In the genomic region with DNA sequence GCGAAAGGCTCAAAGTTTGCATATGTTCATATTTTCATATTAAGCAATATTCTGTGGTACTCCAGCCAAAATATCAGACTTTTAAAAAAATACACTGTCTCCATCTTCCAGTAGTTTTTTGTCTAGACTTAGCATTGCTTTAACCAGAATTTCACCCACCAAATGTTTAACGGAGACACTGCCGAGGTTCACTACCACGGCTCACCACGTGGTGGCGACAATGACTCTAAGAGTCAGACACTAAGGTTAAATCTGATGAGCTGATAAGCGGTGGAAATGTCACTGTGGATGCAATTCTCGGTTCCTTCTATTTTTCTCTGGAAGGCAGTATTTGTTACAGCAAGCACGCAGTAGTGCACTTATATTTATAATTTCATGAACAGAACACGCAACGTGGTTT, we compare ENCODE assay signal across 7 mouse cellular contexts.
A peak's percentile ranks its signal among the peaks of the same experiment; 100 is the strongest.
DNase-seq lines count a peak whose midpoint lies in the region; ATAC-seq lines count a peak whose summit lies in the region.

No protein-coding gene starts in this region.

- intact Hi-C loops in gastrocnemius, postnatal 14 days (cut with DNase I; ENCODE audit: low total_unique reads): no loop called here

- peak; percentile 62 for ATAC-seq in megakaryocyte-erythroid progenitor cell, adult 5-6 weeks (replicated peaks; ENCODE audit: low FRiP score, low TSS enrichment, poor library complexity, severe bottlenecking)

- DNase-seq in ES-CJ7 (ENCODE audit: low read depth, low spot score) (peak; percentile 67), adipocyte (ENCODE audit: low spot score) (peak; percentile 57)
- DNase-seq in cerebellum, postnatal 4 days (ENCODE audit: low spot score in 2 of 2): peak; percentile 88 to 90
- peak; percentile 74 for DNase-seq in gastrocnemius, postnatal 14 days
- peak; percentile 84 to 98 for DNase-seq in layer of hippocampus, postnatal 25 days (ENCODE audit: extremely low spot score in 1 of 2, low spot score in 1 of 2)
- peak; percentile 21 to 44 for DNase-seq in spleen, postnatal 14 days (ENCODE audit: low spot score in 2 of 2)

Comparison
In these comparisons a context has a peak if more than half of its experiments do, and no peak if none do; other contexts are left out.
1. Peak in every context shown above with its lines: DNase-seq and ATAC-seq.
2. DNase-seq: peak in every context shown above with its lines; median percentile 91 in layer of hippocampus, postnatal 25 days; 89 in cerebellum, postnatal 4 days; 74 in gastrocnemius, postnatal 14 days; 67 in ES-CJ7; 57 in adipocyte; 32 in spleen, postnatal 14 days.